Mouse (Mus musculus): ENCODE data around the gene Cxcl10.

The Cxcl10 gene

DNA sequence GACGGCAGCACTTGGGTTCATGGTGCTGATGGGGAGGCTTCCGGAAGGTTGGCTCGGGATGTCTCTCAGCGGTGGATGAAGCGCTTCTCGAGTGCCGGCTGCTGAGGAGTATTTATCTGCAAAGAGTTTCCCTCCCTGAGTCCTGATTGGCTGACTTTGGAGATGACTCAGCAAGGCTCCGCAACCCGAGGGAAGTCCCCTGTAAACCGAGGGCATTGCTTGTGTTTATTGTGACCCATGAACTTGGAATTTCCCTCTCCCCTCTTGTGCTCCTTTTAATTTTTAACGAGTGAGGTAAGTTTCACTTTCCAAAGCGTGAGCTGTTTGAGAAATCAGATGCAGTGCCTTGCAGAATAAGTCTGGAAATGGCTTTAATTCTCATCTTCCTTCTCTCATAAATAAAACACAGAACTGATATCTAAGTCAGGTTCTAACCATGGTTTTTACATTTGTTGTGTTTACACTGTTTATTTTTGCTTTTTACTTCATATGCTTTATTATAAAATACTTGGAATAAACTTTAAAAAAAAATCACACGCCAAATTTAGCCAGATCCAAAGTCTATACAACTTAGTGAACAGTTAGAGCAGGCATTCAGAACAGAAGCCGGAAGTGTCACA lies at the start of gene Cxcl10:
Cxcl10 (minus strand) TSS at position 96 of the 620 bp plus-strand sequence.
- DNase-seq: peak; percentile 31 to 54

DNA sequence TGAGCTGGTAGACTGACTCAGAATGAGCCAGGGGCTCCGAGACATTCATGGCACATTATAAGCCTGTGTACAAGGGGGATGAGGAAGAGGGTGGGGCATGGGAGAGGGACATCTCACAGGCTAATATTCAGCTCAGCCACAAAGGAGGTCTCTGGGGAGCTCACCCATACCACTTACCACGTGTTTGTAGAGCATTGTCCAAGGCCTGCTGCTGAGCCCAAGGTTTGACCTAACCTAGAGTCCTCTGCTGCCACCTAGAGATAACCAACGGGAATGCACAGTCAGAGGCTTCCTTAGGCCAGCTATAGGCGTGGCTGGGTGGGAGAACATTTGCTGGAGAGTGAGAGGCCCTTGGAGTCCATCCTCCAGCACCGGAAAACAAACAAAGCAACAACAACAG lies 49.5 kb upstream of the Cxcl10 start:
- DNase-seq: peak; percentile 30 to 33

DNA sequence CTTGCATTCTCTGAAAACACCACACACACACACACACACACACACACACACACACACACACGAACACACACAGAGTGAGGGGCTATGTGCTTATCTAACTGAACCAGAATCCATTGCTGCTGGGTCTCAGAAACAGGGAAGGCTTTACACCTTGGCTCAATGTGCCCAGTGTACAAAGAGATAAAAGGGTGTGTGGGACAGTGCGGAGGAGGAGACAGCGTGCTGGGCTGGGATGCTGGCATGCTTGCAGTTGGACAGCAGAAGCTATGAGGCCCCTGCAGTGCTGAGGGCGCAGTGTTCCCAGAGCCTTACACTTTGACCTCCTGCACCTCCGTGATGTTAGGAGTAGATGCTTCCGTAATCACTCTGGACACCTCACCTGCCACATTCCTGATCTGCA lies 47.8 kb upstream of the Cxcl10 start:
- no peak for DNase-seq

DNA sequence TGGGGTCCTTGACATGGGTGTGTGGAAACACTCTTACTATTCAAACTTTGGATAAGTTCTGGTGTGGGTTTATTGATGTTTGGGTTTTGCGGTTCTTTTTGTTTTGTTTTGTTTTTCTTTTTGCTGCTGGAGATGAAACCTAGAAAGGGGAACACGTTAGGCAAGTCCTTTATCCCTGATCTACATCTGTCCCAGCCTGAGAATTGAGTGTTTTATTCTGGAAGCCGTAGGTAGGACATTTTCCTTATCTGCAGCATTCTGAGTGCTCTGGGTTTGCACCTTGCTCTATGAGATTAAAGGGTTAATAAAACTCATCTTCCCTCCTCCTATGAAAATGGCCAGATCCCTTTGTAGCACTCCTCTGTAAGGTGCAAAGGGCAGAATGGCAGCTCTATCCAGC lies 47.1 kb upstream of the Cxcl10 start:
- no peak for DNase-seq

DNA sequence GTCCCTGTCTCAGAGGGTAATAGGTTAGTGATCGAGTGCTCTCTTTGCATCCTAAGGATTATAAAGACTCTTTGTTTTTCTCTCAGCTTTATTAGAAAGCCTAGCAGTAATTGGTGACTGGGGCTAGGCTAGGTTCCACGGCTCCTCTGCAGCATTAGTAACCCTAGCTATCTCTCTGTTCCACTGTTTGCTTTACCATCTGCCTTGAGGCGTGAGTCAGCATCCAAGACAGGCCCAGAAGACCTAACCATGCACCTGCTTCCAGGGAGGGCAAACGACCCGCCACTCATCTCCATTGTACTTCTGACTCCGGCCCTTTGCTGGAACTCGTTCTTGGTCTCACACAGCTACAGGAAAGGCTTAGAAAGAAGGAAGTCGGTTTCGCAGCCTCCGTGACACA lies 45.2 kb upstream of the Cxcl10 start:
- no peak for DNase-seq

DNA sequence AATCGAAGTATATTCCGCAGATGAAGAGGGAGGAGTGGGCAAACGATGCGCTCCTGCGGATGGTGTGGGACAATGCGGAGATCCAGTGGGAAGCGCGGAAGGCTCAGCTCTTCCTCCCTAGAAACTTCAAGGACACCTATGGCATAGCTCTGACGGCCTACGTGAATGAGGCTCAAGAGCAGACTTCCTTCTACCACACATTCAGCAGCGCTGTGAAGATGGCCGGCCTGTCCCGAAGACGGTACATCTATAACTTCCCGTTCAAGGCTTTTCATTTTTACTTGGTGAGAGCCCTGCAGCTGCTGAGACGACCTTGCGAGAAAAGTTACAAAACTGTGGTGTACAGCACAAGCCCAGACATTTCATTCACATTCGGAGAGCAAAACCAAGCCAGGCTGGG lies 43.9 kb upstream of the Cxcl10 start:
- no peak for DNase-seq

DNA sequence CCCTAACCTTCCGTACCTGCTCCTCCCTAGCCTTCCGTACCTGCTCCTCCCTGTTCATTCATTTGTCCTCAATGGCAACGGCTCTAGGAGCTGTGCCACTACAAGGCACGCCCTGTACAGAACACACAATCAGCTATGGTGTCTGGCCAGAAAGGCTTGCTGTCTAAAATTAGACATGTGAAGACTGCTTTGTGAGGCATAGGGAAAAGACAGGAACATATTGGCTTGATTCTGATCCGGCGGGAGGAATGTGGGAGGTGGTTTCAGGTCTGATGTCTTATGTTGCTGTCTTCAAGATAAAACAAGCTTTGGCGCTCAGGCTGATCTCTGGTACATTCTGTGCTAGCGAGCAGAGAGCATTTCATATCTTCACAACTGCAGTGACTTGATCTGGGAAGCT lies 41.9 kb upstream of the Cxcl10 start:
- no peak for DNase-seq

DNA sequence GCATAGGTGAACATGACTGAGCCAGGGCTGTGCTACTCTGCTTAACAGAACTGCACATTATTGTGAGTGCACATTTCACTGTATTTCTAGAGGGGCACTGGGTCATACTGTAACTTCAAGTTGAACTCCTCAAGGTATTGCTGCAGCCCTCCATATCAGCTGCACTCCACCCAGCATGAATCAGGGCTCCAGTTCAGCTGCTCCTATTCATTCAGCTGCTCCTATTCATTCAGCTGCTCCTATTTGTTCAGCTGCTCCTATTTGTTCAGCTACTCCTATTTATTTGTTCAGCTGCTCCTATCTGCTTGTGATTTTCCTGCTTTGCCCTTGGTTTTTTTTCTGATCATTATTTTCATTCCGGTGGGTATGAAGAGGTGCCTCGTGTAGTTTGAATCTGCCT lies 41.3 kb upstream of the Cxcl10 start:
- DNase-seq: no peak

DNA sequence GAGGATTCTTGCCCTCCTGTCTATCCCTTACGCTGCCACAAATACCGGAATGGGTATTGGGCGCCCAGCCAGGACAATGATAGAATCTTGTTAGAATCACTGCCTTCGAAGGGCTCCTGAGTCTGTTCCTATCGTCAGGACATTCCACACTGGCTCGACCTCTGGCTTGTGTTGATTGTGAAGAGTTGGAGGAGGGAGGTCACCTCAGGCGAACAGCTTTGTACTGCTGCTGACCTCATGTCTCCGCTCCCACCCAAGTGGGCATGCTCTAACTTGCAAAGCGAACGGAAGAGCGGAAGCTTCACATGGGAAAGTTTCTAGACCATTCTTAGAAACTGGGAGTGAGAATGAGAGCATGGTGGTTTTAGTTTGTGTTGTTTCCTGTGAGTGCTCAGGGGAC lies 38.7 kb upstream of the Cxcl10 start:
- no peak for DNase-seq

DNA sequence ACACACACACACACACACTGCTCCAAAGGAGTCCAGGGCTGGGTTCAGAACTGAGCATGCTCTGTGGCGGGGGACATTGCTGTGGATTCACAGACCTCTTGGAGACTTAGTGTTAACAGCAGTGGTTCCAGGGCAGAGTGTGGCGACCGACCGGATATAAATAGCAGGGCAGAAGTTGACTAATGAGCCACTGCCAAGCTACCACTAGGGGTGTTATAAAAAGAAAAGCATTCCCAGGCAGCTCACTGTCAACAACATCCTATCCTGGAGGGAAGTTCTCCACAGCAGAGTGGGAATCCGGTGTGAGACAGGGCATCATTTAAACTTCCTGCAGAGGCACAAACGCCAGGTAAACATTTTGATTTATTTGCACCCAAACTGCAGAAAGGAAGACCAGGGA lies 38.0 kb upstream of the Cxcl10 start:
- no peak for DNase-seq

DNA sequence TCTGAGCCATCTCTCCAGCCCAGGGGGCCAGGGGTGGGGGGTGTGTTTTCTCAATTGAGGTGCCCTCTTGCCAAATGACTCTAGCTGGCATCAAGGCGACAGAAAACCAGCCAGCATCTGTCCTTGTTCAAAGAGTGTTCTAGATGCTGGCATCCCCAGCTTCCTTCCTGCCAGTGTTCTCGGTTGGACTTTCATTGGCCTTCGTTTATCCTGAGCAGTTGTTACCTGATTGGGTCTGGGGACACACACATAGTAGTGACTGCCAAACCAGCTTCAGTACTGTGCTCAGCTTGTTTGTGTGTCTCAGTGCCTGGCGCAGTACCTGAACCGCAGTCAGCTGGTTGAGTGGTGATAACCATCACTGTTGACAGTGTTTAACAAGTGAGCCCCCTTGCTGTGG lies 37.4 kb upstream of the Cxcl10 start:
- no peak for DNase-seq

DNA sequence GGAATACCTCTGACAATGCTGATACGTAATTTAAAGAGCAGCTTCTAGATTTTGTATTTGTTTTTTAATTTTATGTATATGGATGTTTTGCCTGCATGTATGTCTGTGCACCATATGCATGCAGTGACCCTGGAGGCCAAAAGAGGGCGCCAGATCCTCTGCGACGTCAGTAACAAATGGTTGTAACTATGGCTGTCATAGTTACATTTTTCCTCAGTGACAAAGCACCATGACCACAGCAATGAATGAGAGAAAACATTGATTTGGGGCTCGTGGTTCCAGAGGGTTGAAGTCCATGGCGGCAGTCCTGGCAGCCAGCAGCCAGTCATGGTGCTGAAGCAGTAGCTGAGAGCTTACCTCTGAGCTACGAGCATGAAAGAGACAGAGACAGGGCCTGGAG lies 36.2 kb upstream of the Cxcl10 start:
- no peak for DNase-seq

DNA sequence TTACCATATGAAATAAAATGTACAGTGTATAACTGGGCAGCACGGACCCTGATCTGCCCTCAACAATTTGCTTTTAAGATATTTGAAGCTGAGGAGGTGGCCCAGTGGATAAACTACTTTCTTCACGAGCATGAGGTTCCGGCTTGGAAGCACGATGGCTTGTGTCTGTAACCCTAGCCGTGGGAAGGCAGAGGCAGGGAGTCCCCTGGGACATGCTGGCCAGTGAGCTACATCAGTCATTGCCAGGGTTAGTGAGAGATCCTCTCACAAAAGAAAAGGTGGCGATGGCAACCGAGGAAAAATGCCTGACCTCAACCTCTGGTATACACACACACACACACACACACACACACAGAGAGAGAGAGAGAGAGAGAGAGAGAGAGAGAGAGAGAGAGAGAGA lies 35.1 kb upstream of the Cxcl10 start:
- DNase-seq: no peak

DNA sequence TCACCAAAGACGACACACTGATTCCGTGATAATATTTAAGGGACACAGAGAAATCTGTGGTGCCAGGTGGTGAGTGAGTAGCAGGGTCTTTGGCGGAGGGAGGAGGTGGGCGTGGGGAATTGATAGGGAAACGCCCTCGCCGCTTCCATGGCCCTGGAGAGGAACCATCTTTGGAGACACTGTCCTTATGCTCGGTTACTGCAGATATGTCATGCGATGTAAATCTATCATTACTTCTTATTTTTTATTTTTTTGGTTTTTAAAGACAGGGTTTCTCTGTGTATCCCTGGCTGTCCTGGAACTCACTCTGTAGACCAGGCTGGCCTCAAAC lies 33.6 kb upstream of the Cxcl10 start:
- DNase-seq: no peak

DNA sequence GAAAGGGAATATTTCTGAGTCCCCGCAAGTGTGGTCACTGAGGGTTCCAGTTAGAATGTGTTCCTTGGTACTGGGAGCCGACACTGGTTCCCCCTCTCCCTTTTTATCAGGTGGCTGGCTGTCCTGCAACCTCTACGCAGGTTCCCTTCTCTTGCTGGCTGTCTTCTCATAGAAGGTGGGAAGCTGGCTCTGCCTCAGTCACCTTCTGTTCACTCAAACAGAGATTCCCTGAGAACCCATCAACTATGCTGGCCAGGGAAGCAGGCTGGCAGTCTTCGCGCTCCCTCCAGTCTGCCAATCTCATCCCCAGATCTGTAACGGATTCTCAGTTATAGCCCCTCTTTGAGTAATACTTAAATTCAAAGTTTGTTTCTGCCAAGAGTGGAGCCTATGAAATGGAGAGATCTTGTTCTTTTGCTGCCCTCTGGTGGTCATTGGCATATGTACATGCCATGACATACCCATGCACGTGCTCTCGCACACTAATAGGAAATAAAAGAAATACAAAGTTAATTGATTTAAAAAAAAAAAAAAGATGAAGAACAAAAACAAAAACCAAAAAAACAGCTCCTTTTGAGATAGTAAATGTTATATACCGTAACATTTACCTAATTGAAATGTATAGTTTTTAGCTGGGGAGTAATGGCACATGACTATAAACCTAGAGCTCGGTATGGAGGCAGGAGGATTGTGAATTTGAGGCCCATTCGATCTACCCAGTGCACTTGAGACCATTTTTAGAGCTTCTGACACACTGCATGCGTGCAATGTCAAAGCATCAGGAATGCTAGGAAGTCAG lies 33.1 kb upstream of the Cxcl10 start:
- peak; percentile 13 to 43 for DNase-seq

DNA sequence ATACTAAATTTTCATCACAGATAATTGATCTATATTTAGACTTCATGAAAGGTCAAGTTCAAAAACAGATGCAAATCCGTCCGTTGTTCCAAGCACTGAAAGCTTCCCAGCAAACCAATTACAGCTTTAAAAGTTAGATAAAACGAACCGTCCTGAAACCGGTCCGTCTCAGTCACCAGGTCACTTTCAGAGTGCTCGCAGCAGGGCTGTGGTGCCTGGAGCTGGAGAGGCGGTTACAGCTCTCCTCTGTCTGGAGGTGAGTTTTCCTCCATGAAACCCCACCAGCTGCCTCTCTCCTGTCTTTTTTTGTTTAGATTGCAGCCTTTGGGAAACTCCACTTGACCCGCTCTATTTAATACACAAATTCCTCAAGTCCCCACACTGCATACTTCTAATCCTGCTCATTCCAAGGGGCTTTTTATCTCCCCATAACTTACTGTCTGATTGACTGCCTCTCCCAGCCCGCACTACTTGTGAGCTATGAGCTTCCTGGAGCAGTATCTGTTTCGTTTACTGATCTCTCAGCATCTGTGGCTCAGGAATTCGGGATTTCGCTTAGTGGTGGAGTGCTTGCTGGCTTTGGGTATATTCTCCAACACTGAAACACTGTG lies 28.2 kb upstream of the Cxcl10 start:
- DNase-seq: no peak

DNA sequence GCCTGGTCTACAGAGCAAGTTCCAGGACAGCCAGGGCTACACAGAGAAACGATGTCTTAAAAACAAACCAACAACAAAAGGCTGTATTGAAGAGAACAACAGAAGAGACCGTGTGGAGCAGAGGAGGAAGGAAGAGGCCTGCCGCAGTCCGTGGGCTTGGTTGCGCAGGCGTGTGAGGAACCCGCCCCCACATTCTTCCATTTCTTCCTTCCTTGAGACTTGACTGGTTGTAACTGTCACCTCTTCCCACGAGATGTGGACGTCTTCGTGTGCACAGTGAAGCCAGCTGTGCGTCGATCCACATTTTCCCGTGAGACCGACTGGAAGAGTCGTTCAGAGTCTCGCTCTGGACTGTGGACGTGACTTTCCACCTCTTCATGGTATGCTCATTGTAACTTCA lies 26.7 kb upstream of the Cxcl10 start:
- DNase-seq: peak; percentile 29 to 50

DNA sequence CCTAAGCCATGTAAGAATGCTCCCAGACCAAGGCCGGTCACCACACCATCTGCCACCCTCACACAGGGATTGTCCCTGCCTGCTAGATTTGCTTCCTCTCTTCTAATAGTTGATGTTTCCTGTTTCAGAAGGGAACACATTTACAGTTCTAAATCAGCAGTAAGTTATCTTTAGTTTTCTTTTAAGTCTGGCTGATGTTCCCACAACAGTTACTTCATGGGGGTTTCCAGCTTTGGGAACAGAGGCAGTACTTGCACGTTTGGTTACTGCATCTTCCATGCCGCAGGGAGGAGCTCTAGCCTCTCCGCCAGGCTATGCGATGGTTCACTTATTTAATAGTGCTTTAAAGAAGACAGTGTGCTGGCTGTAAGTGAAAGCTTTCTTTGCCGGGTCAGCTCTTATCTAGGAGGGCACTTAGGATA lies 26.0 kb upstream of the Cxcl10 start:
- DNase-seq: peak; percentile 17 to 34

DNA sequence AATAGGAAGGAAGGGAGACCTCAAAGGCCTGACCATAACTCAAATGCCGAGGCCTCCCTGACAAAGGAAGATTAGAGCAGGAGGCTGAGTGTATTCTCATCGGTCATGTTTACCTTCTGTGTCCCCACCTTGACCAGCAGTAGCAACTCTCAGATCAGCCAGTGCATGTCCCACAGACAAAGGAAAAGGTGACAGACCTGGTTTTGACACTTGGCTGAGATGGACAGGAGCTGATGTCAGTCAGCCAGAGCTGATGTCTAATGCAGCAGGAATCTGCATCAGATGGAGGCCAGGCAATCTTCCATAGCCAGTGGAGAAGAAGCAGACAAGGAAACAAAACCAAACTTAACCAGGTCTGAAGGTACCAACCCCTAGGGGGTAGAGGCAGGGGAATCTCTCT lies 23.9 kb upstream of the Cxcl10 start:
- DNase-seq: no peak

DNA sequence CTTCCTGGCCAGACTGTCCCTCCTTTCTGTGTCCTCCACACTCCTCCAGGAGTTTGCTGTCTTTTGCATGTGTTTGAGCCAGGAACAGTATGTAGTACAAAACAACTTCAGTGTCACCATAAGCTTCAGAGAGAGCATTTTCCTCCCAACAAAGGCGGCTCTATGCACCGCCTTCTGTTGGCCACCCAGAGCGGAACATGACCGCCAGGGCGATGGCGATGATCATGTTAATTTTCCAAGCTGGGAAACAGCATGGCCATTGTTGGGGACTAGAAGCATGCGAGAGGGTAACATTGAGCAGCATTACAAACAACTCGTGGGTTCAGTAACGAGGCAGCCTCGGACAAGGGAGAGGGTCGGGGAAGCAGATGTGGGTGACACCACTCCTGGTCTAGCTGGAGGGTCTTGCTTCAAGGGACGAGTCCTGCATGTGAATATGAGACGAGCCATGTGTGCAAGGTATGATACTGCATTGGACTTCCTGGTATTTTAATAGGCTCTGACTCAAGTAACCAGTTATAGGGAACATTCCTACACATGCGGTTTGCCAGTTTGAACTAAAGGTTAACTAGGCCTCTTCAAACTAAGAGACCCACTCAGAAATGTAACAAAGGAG lies 22.8 kb upstream of the Cxcl10 start:
- no peak for DNase-seq

DNA sequence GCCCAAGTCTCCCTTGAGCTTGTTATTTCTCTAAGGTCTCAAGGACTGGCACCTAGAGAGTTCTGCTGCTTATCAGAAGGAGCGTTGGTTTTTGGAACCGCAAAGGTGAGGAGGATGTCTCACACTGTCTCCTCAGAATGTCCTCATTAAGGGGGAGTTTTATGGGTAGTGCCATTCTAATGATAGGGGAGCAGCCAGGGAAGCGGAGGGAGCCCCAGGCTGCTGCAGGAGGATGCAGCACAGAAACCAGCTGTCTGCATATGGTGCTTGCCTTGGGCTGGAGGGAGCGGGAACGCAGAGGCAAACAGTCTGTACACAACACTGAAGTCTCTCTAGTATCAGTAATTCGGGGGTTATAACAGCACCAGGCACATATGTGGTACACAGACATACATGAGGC lies 22.2 kb upstream of the Cxcl10 start:
- no peak for DNase-seq

DNA sequence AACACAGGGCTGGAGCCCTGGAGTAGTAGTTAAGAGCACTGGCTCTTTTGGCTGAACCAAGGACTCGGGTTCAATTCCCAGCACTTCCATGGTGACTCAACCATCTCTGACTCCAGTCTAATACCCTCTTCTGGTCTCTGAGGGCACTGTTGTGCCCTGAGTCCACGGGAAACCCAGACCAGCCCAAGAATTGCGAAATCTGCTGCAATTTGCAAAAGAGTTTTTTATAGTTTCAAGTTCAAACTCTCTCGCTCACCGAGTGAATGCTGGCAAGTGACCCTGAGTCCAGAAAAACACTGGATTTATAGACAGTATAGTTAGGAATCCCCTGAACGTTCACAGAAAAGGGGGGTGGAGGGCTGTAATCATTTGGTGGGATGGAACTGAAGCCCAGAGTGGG lies 21.7 kb upstream of the Cxcl10 start:
- DNase-seq: no peak

DNA sequence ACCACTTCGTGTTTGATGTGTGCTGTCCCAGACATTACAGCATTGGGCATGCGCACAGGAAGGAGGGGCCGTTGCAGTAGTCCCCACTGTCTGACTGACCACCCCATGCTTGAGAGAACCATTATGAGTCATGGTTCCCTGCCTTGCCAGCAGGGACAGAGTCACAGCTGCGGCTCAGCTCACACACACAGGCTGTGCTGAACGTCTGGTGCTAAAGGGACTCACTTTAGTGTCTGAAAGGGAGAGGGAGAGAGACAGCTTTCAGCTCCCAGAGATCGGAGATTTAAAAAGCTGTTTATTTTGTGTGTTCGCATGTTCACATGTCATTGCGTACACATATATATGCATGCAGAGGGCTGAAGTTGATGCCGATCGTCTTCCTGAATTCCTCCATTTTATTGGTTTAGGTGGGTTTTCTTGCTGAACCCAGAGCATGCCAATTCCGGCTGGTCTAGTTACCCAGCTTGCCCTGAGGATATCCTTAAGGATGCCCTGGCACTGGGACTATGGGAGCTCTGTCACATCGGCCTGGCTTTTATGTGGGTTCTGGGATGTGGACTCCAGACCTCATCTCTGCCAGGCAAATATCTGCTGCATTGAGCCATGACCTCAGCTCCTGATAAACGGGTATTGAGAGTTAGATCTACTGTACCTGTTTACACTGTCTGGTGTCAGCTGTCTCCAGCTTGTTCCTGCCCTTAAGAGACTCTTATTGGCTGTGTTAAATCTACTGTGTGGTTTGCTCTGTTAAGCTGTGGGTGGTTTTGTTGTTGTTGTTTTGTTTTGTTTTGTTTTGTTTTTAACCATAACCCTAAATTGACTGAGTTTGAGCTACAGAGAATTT lies 20.7 kb upstream of the Cxcl10 start:
- DNase-seq: no peak
